Mouse (Mus musculus): ENCODE measurements around the gene Slfn9. TPM values are rescaled to one million over a fixed set of nuclear protein-coding genes. Genes with fewer than 3 reads are reported as not detected.

Slfn9 gene
- polyA plus RNA-seq, 1 experiment from 2014 or later, result 5.1 TPM

- H3K4me3 ChIP-seq (ENCODE audit: low read depth, low read length), result peak overlapping the region; percentile 14; the same call in 1 of the 2 replicates
- H3K4me1 ChIP-seq (replicated peaks; ENCODE audit: control insufficient read depth, insufficient read depth), result no peaks in the 10 kb centered on the region
- H3K9ac ChIP-seq (ENCODE audit: low read length), result no peak overlapping the region
- no peaks in the 10 kb centered on the region for H3K36me3 ChIP-seq (ENCODE audit: control insufficient read depth, insufficient read depth, low read length)
- peak; percentile 57 for DNase-seq (ENCODE audit: low spot score)
- no peaks in the 10 kb centered on the region for H3K9me3 ChIP-seq (ENCODE audit: control insufficient read depth, low read length)
- H3K27me3 ChIP-seq (ENCODE audit: control insufficient read depth, insufficient read depth, low read length), result no peaks in the 10 kb centered on the region
- 0 out of 2 replicates have a peak, but pooled peaks have one; percentile 45 for ATAC-seq (ENCODE audit: low FRiP score, low TSS enrichment)
- 9% methylated on average over 31 of the region's 31 CpGs for WGBS
- TF ChIP-seq CTCF (IDR thresholded peaks at IDR 0.05; ENCODE audit: low read depth) (peak; percentile 78), EP300 (optimal IDR thresholded peaks at IDR 0.05) (no peak)
- H3K27ac ChIP-seq (replicated peaks), result no peak overlapping the region
- peak overlapping the region; percentile 42 for H3K4me2 ChIP-seq (replicated peaks; ENCODE audit: low read depth)
Measured at GRCm38 (mm10) chr11:82970712-82971589, 20.7 kb downstream of the Slfn9 start.

- Histone ChIP-seq H3K9ac (ENCODE audit: low read length) (no peak overlapping the region), H3K4me3 (ENCODE audit: low read depth, low read length) (no peak overlapping the region), H3K36me3 (ENCODE audit: control insufficient read depth, insufficient read depth, low read length) (no peaks in the 10 kb centered on the region), H3K27ac (replicated peaks) (no peak overlapping the region), H3K27me3 (ENCODE audit: control insufficient read depth, insufficient read depth, low read length) (no peaks in the 10 kb centered on the region), H3K9me3 (ENCODE audit: control insufficient read depth, low read length) (no peaks in the 10 kb centered on the region), H3K4me2 (replicated peaks; ENCODE audit: low read depth) (no peak overlapping the region), H3K4me1 (replicated peaks; ENCODE audit: control insufficient read depth, insufficient read depth) (no peaks in the 10 kb centered on the region)
- ATAC-seq (ENCODE audit: low FRiP score, low TSS enrichment), result no peak
- WGBS, result 64% methylated on average over 8 of the region's 8 CpGs
- no peak for DNase-seq (ENCODE audit: low spot score)
- TF ChIP-seq CTCF (IDR thresholded peaks at IDR 0.05; ENCODE audit: low read depth) (no peak), EP300 (optimal IDR thresholded peaks at IDR 0.05) (no peak)
Measured at GRCm38 (mm10) chr11:82962215-82962614, 29.4 kb downstream of the Slfn9 start.

GRCm38 (mm10) chr11:82961743-82962142 lies 29.9 kb downstream of the Slfn9 start:
- H3K27ac ChIP-seq (replicated peaks), result no peak overlapping the region
- H3K4me2 ChIP-seq (replicated peaks; ENCODE audit: low read depth), result no peak overlapping the region
- H3K4me3 ChIP-seq (ENCODE audit: low read depth, low read length), result no peak overlapping the region
- no peaks in the 10 kb centered on the region for H3K27me3 ChIP-seq (ENCODE audit: control insufficient read depth, insufficient read depth, low read length)
- TF ChIP-seq EP300 (optimal IDR thresholded peaks at IDR 0.05), result no peak
- TF ChIP-seq CTCF (IDR thresholded peaks at IDR 0.05; ENCODE audit: low read depth), result no peak
- no peaks in the 10 kb centered on the region for H3K9me3 ChIP-seq (ENCODE audit: control insufficient read depth, low read length)
- H3K36me3 ChIP-seq (ENCODE audit: control insufficient read depth, insufficient read depth, low read length), result no peaks in the 10 kb centered on the region
- ATAC-seq (ENCODE audit: low FRiP score, low TSS enrichment), result no peak
- WGBS, result 66% methylated on average over 2 of the region's 2 CpGs
- no peak overlapping the region for H3K9ac ChIP-seq (ENCODE audit: low read length)
- DNase-seq (ENCODE audit: low spot score), result no peak
- H3K4me1 ChIP-seq (replicated peaks; ENCODE audit: control insufficient read depth, insufficient read depth), result no peaks in the 10 kb centered on the region

GRCm38 (mm10) chr11:82959613-82960012 lies 32.0 kb downstream of the Slfn9 start:
- H3K4me1 ChIP-seq (replicated peaks; ENCODE audit: control insufficient read depth, insufficient read depth), result no peaks in the 10 kb centered on the region
- H3K4me3 ChIP-seq (ENCODE audit: low read depth, low read length), result no peak overlapping the region
- no peak overlapping the region for H3K4me2 ChIP-seq (replicated peaks; ENCODE audit: low read depth)
- no peaks in the 10 kb centered on the region for H3K36me3 ChIP-seq (ENCODE audit: control insufficient read depth, insufficient read depth, low read length)
- no peaks in the 10 kb centered on the region for H3K27me3 ChIP-seq (ENCODE audit: control insufficient read depth, insufficient read depth, low read length)
- H3K27ac ChIP-seq (replicated peaks), result no peak overlapping the region
- 12% methylated on average over 4 of the region's 4 CpGs for WGBS
- no peak for ATAC-seq (ENCODE audit: low FRiP score, low TSS enrichment)
- no peaks in the 10 kb centered on the region for H3K9me3 ChIP-seq (ENCODE audit: control insufficient read depth, low read length)
- peak; percentile 15 for DNase-seq (ENCODE audit: low spot score)
- TF ChIP-seq EP300 (optimal IDR thresholded peaks at IDR 0.05), result no peak
- TF ChIP-seq CTCF (IDR thresholded peaks at IDR 0.05; ENCODE audit: low read depth), result peak; percentile 86
- no peak overlapping the region for H3K9ac ChIP-seq (ENCODE audit: low read length)

GRCm38 (mm10) chr11:82956925-82957324 lies 34.7 kb downstream of the Slfn9 start:
- no peaks in the 10 kb centered on the region for H3K36me3 ChIP-seq (ENCODE audit: control insufficient read depth, insufficient read depth, low read length)
- 74% methylated on average over 10 of the region's 10 CpGs for WGBS
- ATAC-seq (ENCODE audit: low FRiP score, low TSS enrichment), result no peak

GRCm38 (mm10) chr11:82954631-82955030 lies 37.0 kb downstream of the Slfn9 start:
- DNase-seq (ENCODE audit: low spot score) (no peak), ATAC-seq (ENCODE audit: low FRiP score, low TSS enrichment) (no peak)
- Histone ChIP-seq H3K4me2 (replicated peaks; ENCODE audit: low read depth) (no peak overlapping the region), H3K27me3 (ENCODE audit: control insufficient read depth, insufficient read depth, low read length) (0 out of 2 replicates have a peak, but pooled peaks cover 3% of the 10 kb centered on the region), H3K4me3 (ENCODE audit: low read depth, low read length) (no peak overlapping the region), H3K9me3 (ENCODE audit: control insufficient read depth, low read length) (no peaks in the 10 kb centered on the region), H3K36me3 (ENCODE audit: control insufficient read depth, insufficient read depth, low read length) (no peaks in the 10 kb centered on the region), H3K9ac (ENCODE audit: low read length) (no peak overlapping the region), H3K4me1 (replicated peaks; ENCODE audit: control insufficient read depth, insufficient read depth) (no peaks in the 10 kb centered on the region), H3K27ac (replicated peaks) (no peak overlapping the region)
- WGBS, result 68% methylated on average over 6 of the region's 6 CpGs
- no peak for TF ChIP-seq CTCF (IDR thresholded peaks at IDR 0.05; ENCODE audit: low read depth)

More at GRCm38 (mm10) chr11:82956925-82957324, 34.7 kb downstream of the Slfn9 start:
- Histone ChIP-seq H3K4me2 (replicated peaks; ENCODE audit: low read depth) (no peak overlapping the region), H3K9ac (ENCODE audit: low read length) (no peak overlapping the region), H3K27ac (replicated peaks) (no peak overlapping the region), H3K4me1 (replicated peaks; ENCODE audit: control insufficient read depth, insufficient read depth) (no peaks in the 10 kb centered on the region), H3K4me3 (ENCODE audit: low read depth, low read length) (no peak overlapping the region), H3K9me3 (ENCODE audit: control insufficient read depth, low read length) (no peaks in the 10 kb centered on the region), H3K27me3 (ENCODE audit: control insufficient read depth, insufficient read depth, low read length) (0 out of 2 replicates have a peak, but pooled peaks cover 3% of the 10 kb centered on the region)
- no peak for TF ChIP-seq EP300 (optimal IDR thresholded peaks at IDR 0.05)
- no peak for TF ChIP-seq CTCF (IDR thresholded peaks at IDR 0.05; ENCODE audit: low read depth)
- no peak for DNase-seq (ENCODE audit: low spot score)
